Comparison of ENCODE assay signal across 22 mouse cellular contexts in genomic region chr2:92940963-92941362, GRCm38 (mm10). TPM values are rescaled to one million over a fixed set of nuclear protein-coding genes. Genes with fewer than 3 reads are reported as not detected.
"Had no signal": no experiment of that assay in that cellular context is flagged by ENCODE, and none has a peak within 500 bp of the region (broad histone marks: within the 10 kb centered on the region; RNA-seq: fewer than 3 reads in every experiment).

No protein-coding gene starts in this region.

- H3K27ac ChIP-seq: midbrain, embryonic 10.5 days; midbrain, embryonic 12.5 days; neural tube, embryonic 13.5 days; neural tube, embryonic 15.5 days; stomach, embryonic 15.5 days; stomach, postnatal 0 days had no signal

- H3K4me1 ChIP-seq: midbrain, embryonic 10.5 days; midbrain, embryonic 12.5 days; neural tube, embryonic 15.5 days; stomach, embryonic 15.5 days had no signal

- DNase-seq: lung, adult 18-20 months; lung, embryonic 14.5 days; lung, postnatal 10 days; lung, postnatal 4 days; midbrain, embryonic 14.5 days; retina, postnatal 1 day; right cerebral cortex, adult 18-20 months; right cerebral cortex, postnatal 25 days; right cerebral cortex, postnatal 4 days; thymus, adult 2 months; thymus, postnatal 25 days; thymus, postnatal 4 days had no signal

- H3K4me3 ChIP-seq: midbrain, embryonic 10.5 days; midbrain, embryonic 12.5 days; myocyte; neural tube, embryonic 13.5 days; neural tube, embryonic 15.5 days; stomach, embryonic 15.5 days had no signal

- ATAC-seq: midbrain, embryonic 16.5 days had no signal

RNA-seq across cellular contexts. Expression of gene Syt13, which starts 26.1 kb away (rescaled TPM):
- total RNA-seq: megakaryocyte, adult 5-6 weeks; megakaryocyte-erythroid progenitor cell, adult 5-6 weeks had no signal
